Mouse (Mus musculus) spleen, adult 2 months (tissue): Measurements from ENCODE around the gene Ffar3.

ENCODE experiments used
- CTCF ChIP-seq: fragments of 200-500 bp; IDR thresholded peaks from 2 replicates; pipeline ENCODE4 v1.5.1; 2011; ENCODE audit warnings: mild to moderate bottlenecking, inconsistent platforms; ENCODE audit not compliant: insufficient read depth, insufficient read length, insufficient replicate concordance; ENCODE audit errors: extremely low read depth
- POLR2A ChIP-seq: fragments of 200-500 bp; IDR thresholded peaks from 2 replicates; pipeline ENCODE4 v1.6.1; 2011; ENCODE audit warnings: low read depth, low read length, inconsistent platforms

DNA sequence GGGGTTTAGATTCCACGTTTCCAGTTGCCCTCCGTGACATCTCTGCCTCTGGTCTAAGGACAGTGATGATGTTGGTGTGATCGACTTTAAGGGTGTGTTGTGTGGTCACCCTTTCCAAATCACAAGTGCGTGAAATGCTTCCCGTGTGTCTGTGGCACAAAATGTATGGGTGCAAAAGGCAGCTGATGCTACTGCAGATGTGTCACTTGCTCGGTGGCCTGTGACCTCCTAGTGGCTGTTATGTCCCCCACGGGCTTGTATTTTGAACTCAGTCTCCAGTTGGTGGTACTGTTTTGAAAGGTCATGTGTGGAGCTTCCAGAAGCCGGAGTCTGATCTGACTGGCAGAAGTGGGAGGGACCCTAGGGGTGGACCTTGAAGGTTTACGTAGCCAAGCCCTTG lies 35.8 kb upstream of the Ffar3 start:
- TF ChIP-seq POLR2A = no peak
- no peak for TF ChIP-seq CTCF
